Mouse (Mus musculus) brain, embryonic 14.5 days (tissue): ENCODE results near the gene Dock4. TPM values are rescaled to one million over a fixed set of nuclear protein-coding genes. Genes with fewer than 3 reads are reported as not detected.

Source experiments
- DNase-seq: peaks from one replicate; pipeline ENCODE4 v3.0.0-alpha.2; 2011; ENCODE audit warnings: low read depth
- CTCF ChIP-seq: fragments of 200-500 bp; IDR thresholded peaks from 2 replicates; pipeline ENCODE4 v1.5.1; 2012; ENCODE audit warnings: inconsistent platforms, mild to moderate bottlenecking, moderate library complexity, borderline replicate concordance; ENCODE audit not compliant: insufficient read depth, insufficient read length; ENCODE audit errors: extremely low read depth
- POLR2A ChIP-seq: fragments of 200-500 bp; IDR thresholded peaks from 2 replicates; pipeline ENCODE4 v1.6.1; 2012; ENCODE audit warnings: mild to moderate bottlenecking, inconsistent platforms, borderline replicate concordance; ENCODE audit not compliant: poor library complexity, insufficient read depth, insufficient read length, severe bottlenecking; ENCODE audit errors: extremely low read depth
- polyA plus RNA-seq: library from polyadenylated mRNA; depleted of rRNA; stranded (reverse); fragments of >200 nt; gene quantifications from 2 replicates; pipeline ENCODE4 v1.2.3, GENCODE M21; 2012

Dock4 gene
- polyA plus RNA-seq, 1 experiment = 29.5 TPM

GRCm38 (mm10) chr12:40828025-40828424, 382.3 kb downstream of the Dock4 start:
- TF ChIP-seq CTCF (no peak), POLR2A (no peak)
- peak; percentile 90 for DNase-seq

- DNase-seq = no peak
- TF ChIP-seq CTCF (no peak), POLR2A (no peak)
Measured at GRCm38 (mm10) chr12:40829269-40829668, 383.5 kb downstream of the Dock4 start.

DNA sequence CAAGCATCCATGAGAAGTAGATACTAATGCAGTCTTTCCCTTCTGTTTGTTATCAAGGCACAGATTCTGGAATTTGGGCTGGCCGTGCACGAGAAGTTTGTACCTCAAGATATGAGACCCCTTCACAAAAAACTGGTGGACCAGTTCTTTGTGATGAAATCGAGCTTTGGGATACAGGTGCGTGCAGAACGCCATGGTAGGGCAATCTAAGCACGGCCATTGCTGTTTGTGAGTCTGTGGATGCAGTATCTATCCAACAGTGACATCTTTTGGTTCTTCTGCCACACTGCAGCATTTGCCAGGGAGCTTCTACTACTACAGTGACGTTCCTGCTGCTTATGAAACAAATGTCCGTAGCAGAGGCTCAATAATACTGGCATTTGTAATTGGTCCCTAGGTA, 386.4 kb downstream of the Dock4 start:
- TF ChIP-seq POLR2A (no peak), CTCF (peak; percentile 65; the same call in 1 of the 2 replicates)
- peak; percentile 72 for DNase-seq

DNA sequence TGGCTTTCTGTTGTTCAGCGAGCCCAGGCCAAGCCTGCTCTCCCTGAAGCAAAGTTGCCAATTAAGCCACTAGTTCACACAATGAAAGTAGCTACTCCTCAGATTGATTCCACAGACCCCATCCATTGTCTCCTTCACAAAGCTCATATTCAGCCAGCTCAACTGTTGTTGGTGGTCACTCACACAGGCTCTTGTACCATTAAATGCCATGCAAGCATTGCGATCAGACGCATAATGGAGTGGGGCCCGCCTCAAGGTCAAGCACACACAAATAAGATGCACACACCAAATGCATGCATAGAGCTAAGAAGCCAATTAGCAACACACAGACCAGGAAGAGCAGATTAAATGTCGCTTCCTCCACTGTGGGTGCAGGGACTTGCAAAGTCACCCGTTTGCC, 391.2 kb downstream of the Dock4 start:
- no peak for TF ChIP-seq CTCF
- no peak for TF ChIP-seq POLR2A
- DNase-seq = peak; percentile 70

DNA sequence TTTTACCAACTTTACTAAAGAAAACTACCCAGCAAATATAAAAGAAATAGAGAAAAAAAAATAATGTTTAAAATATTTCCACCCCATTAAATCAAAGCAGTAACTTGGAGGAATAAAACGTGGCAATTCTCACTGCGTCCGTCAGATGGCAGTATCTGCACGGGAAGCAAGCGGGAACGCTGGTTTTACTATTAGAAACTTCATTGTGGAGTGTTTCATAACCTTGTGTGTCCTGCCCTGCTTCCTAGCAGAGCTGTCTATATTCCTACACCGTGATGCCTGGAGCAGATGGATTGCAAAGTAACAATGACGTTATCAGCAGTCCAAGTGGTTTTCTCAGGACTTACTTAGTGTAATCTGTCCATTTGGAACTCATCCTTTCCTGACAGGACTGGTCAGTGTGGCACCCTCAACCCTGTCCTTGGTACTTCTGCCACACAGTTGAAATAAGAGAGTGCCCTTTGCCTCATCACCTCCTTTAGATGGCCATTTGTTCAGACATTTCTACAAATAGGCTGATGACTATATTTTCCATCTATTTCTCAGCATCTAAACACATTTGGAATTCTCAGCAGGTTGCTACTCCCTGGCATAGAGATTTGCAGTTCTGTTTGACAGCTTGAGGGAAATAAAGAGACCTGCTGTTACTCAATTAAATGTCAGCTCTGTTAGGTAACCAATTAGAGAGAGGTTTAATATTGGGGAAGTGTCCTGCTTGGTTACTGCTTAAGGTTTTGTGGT, 392.0 kb downstream of the Dock4 start:
- peak; percentile 91 for DNase-seq
- TF ChIP-seq CTCF = peak; percentile 88
- TF ChIP-seq POLR2A = no peak

- DNase-seq = no peak
Measured at GRCm38 (mm10) chr12:40838338-40838695, 392.6 kb downstream of the Dock4 start.

GRCm38 (mm10) chr12:40838940-40839339, 393.2 kb downstream of the Dock4 start:
- TF ChIP-seq CTCF (no peak), POLR2A (no peak)
- DNase-seq = peak; percentile 79

More at GRCm38 (mm10) chr12:40838338-40838695, 392.6 kb downstream of the Dock4 start:
- TF ChIP-seq POLR2A (no peak), CTCF (no peak)

DNA sequence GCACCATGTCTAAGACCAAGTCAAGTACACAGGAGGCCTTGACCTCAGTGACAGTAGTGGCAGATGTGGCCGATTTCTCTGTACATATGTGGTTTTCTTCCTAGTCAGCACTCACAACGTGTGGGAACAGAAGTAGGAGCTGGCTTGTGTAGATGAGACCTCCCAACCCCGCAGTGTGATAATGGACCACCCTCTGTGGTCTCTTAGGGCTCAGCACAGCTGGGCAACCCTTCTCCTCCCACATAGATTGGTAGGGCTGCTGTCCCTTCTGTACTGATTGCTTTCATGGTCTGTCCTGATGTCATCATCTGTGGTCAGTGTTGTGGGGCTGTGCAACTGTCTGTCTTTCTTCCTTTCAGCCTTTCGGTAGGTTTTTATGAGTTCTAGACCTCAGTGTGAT, 394.1 kb downstream of the Dock4 start:
- DNase-seq = no peak
- TF ChIP-seq POLR2A = no peak
- TF ChIP-seq CTCF = no peak

- DNase-seq = peak; percentile 72
Measured at GRCm38 (mm10) chr12:40842251-40842988, 396.7 kb downstream of the Dock4 start.

DNA sequence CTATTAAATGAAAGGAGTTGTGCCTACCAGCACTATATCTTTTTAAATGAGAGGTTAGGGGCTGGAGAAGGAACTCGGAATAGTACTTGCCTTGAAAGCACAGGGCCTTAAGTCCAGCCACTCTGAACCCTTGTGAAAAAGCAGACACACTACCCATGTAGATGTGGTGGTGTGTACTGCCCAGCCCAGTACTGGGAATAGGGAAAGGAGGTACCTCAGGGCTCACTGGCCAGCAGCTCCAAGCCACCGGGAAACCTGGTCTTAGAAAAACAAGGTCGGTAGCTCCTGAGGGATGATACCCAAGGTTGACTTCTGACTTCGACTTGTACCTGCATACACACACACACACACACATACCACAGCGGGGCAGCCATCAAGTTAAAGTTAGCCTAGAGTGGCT, 397.2 kb downstream of the Dock4 start:
- DNase-seq = no peak
- TF ChIP-seq CTCF (no peak), POLR2A (no peak)

More at GRCm38 (mm10) chr12:40842251-40842988, 396.7 kb downstream of the Dock4 start:
- TF ChIP-seq POLR2A (no peak), CTCF (peak; percentile 39; the same call in 1 of the 2 replicates)

DNA sequence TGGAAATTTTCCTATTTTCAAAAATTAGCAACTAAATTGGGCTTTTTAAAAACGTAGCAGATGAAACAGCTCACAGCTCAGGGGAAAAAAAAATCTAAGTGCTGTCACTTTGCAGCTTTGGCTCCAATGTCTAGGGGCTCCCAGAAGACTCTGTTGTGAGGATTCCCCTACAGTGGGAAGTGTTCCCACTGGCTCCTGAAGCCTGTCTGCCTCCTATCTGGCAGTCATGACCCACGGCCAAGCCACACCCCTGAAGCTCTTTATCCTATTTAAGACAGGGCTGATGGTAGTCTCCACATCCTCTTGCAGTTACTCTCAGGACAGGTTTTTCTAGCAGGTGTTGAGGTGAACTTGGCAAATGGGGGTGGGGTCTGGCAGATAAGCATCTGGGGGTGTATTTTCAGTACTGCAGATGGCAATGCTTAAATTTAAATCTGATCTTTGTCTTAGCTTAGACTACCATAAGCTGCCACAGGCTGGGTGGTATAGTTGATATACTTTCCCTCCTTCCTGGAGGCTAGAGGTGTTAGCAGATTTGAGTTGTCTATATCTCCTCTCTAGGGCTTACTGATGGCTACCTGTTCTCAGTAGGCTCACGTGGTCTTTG, 397.8 kb downstream of the Dock4 start:
- DNase-seq = peak; percentile 74
- no peak for TF ChIP-seq CTCF
- no peak for TF ChIP-seq POLR2A
